Mouse (Mus musculus): ENCODE measurements around the gene Grb2.

DNA sequence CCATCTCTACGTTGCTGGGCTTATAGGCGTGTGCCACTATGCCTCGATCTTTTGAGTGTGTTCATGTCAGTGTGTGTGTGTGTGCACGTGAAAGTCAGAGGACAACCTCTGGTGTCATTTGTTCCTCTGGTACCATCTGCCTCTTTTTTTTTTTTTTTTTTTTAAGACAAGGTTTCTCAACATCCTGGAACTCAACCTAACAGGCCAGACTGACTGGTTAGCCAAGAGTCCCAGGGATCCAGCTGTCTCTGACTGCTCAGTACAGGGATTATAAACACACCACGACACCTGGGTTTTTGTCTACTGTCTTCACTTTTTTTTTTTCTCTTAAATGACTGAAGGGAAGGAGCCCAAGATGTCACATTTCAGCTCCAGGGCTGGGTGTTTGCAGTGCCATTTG is 36.0 kb upstream of the Grb2 start:
- TF ChIP-seq CTCF (IDR thresholded peaks at IDR 0.05) = no peak
- no peak for TF ChIP-seq EP300 (IDR thresholded peaks at IDR 0.05)

Data from lung, postnatal 0 days (tissue).